Mouse (Mus musculus) G1E (cell line): ENCODE data around the gene Prss44.

Experiments used
- CTCF ChIP-seq: IDR thresholded peaks from 2 replicates; pipeline ENCODE4 v1.5.1; 2012; ENCODE audit warnings: low read depth, low read length, inconsistent platforms, mixed read lengths
- GATA1 ChIP-seq: IDR thresholded peaks from 2 replicates; pipeline ENCODE4 v1.6.1; 2012; ENCODE audit warnings: borderline replicate concordance, low read length, inconsistent platforms, mixed read lengths
- TAL1 ChIP-seq: conservative IDR thresholded peaks from 2 replicates; pipeline ENCODE4 v1.6.1; 2012; ENCODE audit warnings: low read depth, low read length, inconsistent platforms, mixed read lengths

GRCm38 (mm10) chr9:110803294-110803693, 10.5 kb upstream of the Prss44 start:
- no peak for TF ChIP-seq CTCF
- TF ChIP-seq TAL1: no peak
- TF ChIP-seq GATA1: no peak
